Mouse (Mus musculus): ENCODE measurements around the gene Dpep1. TPM values are rescaled to one million over a fixed set of nuclear protein-coding genes. Genes with fewer than 3 reads are reported as not detected.

The Dpep1 gene
- total RNA-seq, 2 experiments from 2014 or later: 11.8 to 20.9 TPM

DNA sequence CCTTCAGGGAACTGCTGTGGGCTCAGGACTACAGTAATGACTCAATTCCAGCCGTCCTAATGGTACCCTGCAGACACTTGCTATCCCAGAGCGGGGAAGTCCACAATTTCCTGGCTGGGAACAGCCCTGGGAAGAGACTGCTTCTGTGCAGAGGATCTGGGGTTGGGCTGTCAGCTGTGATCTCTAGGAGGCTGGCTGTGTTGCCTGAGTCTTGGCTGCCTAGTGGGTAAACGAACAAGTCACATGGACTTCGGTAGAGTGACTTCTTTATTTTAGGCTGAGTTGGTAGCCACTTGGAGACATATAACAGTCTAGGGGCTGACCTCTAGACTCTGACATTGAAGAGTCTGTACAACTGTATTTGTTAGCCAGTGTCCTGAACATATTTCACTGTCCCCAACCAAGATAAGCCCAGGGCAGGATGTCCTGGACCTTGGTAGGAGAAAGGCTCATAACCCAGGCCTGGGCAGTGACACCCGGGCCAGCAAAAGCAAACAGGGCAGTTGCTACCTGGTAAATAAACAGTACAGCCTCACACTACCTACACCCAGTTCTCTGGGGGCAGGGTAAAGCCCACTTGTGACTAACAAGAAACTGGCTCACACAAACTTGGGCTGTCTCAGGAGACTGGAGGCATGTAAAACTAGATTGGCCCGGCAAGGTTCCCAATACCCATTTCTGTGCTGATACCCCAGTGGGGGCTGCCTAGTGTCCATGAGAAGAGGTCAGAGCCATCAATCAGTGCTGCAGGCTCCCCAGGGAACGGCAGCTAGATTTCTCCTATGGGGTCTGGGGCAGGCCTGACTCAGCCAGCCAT lies 56.3 kb downstream of the Dpep1 start:
- DNase-seq: no peak

DNA sequence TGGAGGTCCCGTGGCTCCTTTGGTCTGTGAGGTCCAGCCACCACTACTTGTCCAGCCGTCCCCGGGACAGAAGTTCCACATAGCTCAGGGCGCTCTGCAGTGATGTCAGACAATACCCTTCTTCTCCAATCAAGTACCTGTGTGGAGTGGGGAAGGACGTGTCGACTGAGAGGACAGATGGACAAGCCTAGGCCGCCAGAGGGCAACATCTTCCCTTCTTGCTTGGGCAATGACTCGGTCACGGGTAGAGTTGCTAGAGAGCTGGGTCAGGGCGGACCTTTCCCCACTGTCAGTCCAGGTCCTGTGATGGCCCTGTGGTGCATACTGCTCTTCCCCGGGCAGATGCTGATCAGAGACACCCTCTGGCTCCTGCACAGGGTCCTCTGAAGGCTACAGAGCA lies 57.0 kb downstream of the Dpep1 start:
- intact Hi-C loops (cut with DNase I; ENCODE audit: low total_unique reads): no loop called here
- DNase-seq: no peak

More for the DNA sequence above, 56.3 kb downstream of the Dpep1 start:
- intact Hi-C loops (cut with DNase I; ENCODE audit: low total_unique reads): no loop called here

DNA sequence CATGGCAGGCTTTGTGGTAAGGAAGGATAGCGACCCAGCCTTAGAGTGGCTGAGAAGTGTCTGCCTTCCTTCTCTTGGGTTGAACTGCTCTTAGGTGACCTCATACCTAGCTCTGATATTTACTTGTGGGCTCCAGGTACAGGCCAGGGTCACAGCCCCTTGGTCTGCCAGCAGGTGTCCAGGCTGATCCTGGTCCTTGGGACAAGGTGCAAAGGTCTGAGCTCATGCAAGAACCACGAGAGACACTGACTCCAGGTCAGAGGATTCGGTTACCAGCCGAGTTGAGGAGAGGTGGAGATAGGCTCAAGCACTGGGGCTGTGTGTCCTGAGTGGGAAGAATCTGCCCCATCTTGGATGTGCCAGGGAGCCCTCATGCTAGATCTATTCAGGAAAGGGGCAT lies 58.3 kb downstream of the Dpep1 start:
- no peak for DNase-seq
- intact Hi-C loops (cut with DNase I; ENCODE audit: low total_unique reads): no loop called here

DNA sequence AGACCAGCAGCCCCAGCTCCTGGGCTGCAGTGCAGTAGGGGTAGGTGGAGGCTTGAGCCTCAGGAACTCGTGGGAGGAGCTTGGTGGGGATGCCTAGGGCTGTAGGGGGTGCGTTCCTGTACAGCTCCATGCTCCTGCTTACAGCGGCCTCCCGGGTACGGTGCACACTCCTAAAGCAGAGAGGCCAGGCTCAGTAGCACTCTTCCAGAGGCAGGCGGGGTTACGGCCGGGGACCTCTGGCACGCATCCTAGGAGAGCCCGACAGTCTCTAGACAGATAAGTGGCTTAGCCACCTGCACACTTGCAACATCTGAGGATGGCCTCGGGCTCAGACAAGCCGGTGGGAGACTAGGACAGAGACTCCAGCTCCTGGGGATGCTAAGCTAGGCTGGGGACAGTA lies 59.5 kb downstream of the Dpep1 start:
- DNase-seq: no peak
- intact Hi-C loops (cut with DNase I; ENCODE audit: low total_unique reads): no loop called here

DNA sequence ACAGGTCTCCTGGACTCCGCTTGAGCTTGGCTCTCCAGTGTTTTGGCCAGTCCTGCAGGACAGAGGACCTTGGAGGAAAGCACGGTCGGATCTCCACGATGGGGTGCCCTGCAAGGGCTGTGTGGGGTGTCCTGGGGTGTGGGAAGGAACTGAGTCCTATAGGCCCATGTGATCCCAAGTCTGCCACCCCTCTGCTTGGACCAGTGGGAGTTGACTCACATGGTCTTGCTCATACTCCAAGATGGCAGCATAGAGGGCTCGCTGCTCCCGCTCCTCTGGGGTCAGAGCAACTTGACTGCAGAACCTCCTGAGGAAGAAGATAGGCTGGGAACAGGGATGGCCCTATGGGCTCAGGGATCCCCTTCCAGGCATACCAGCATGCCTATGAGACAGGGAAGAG lies 61.7 kb downstream of the Dpep1 start:
- DNase-seq: no peak
- intact Hi-C loops (cut with DNase I; ENCODE audit: low total_unique reads): no loop called here

DNA sequence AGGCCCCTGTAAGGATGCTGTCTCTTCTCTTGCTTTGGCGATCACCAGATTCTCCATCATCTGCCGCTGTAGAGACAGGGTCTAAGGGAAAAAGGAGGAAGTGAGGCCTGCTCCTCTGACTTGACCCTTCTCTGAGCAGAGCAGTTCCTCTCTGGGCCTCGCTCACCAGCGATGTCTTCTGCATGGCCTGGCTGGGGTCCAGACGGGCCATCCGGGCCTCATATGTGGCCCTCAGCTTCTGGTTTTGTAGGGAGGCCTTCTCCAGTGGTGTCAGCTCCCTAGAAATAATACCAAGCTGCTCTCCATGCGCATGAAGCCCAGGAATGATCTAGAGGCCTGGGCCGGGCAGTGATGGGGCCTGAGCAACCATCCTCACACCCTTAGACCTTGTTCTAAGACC lies 62.6 kb downstream of the Dpep1 start:
- intact Hi-C loops (cut with DNase I; ENCODE audit: low total_unique reads): no loop called here
- DNase-seq: no peak

DNA sequence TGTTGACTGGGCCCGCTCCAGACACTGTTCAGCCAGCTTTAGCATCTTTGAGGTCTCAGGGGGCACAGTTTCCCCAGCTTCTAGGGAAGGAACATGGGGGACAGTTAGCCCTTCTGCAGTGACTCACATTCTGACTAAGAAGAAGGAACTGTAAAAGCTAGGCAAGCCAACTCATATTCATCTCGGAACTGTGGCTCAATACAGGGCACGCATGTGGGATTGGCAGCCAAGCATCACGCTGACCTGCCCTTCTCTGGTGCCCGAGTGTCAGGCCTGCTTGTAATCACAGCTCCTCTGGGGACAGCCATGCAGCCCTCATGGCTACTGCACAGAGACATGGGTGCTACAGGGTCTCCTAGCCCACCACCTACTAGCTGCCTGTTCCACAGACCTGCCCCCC lies 64.9 kb downstream of the Dpep1 start:
- no peak for DNase-seq
- intact Hi-C loops (cut with DNase I; ENCODE audit: low total_unique reads): no loop called here

Other genes starting within 250 kb of the Dpep1 start
- gene Ankrd11, start 144.0 kb upstream of the Dpep1 start, total RNA-seq (2021): 10 to 100 TPM; 40.2 to 43.2 TPM
- 10 to 100 TPM; 49.0 to 59.2 TPM for gene Spg7, start 123.3 kb upstream of the Dpep1 start, total RNA-seq (2021)
- gene Rpl13, start 83.9 kb upstream of the Dpep1 start, total RNA-seq (2021): 100 to 1,000 TPM; 517 to 627 TPM
- under 1 TPM; 0.31 to 0.73 TPM for gene Cpne7, start 68.9 kb upstream of the Dpep1 start, total RNA-seq (2021)
- 1 to 10 TPM; 5.7 to 6.9 TPM for gene Sult5a1, start 27.9 kb upstream of the Dpep1 start, total RNA-seq (2021)
- gene Chmp1a, start 26.5 kb downstream of the Dpep1 start, total RNA-seq (2021): 10 to 100 TPM; 41.6 to 53.3 TPM
- 1 to 10 TPM; 1.6 to 1.8 TPM for gene Spata33, start 26.6 kb downstream of the Dpep1 start, total RNA-seq (2021)
- gene Cdk10, start 38.6 kb downstream of the Dpep1 start, total RNA-seq (2021): 10 to 100 TPM; 11.5 to 12.0 TPM
- 1 to 10 TPM in 1 of 2 experiments, under 1 TPM in 1; 0.86 to 1.4 TPM for gene Spata2l, start 50.0 kb downstream of the Dpep1 start, total RNA-seq (2021)
- gene Zfp276, start 68.0 kb downstream of the Dpep1 start, total RNA-seq (2021): 1 to 10 TPM; 5.6 to 6.0 TPM
- gene Vps9d1, start 68.1 kb downstream of the Dpep1 start, total RNA-seq (2021): 10 to 100 TPM; 11.7 to 12.0 TPM
- gene Fanca, start 132.3 kb downstream of the Dpep1 start, total RNA-seq (2021): 1 to 10 TPM in 1 of 2 experiments, under 1 TPM in 1; 0.92 to 1.3 TPM
- gene Spire2, start 146.5 kb downstream of the Dpep1 start, total RNA-seq (2021): under 1 TPM; 0.44 to 0.92 TPM
- gene Tcf25, start 187.5 kb downstream of the Dpep1 start, total RNA-seq (2021): 100 to 1,000 TPM; 140 to 162 TPM
- not detected for gene Mc1r, start 220.9 kb downstream of the Dpep1 start, total RNA-seq (2021)
- gene Tubb3, start 225.2 kb downstream of the Dpep1 start, total RNA-seq (2021): under 1 TPM in 1 of 2 experiments, not detected in 1; 0.16 TPM
- gene Def8, start 237.3 kb downstream of the Dpep1 start, total RNA-seq (2021): 10 to 100 TPM; 36.2 to 36.3 TPM